Mouse (Mus musculus) limb, embryonic 15.5 days (tissue): ENCODE measurements at regions not wholly inside any gene's neighbourhood (a gene's known extent, or its start where the extent isn't known, plus 50 kb on each side); places are given as distances from the start of the nearest gene placed in this dataset.

Source experiments
- ATAC-seq: fragments of 200-750 bp; cut with Nextera tagmentation; 2 replicates; pipeline ENCODE4 v1.8.0; 2017; ENCODE audit warnings: low read depth, moderate TSS enrichment; ENCODE audit not compliant: insufficient number of reproducible peaks, low FRiP score, low TSS enrichment
- H3K27ac ChIP-seq: fragments of 300-500 bp; sonication (generic); 2 replicates; pipeline ENCODE4 v1.5.1; 2015; ENCODE audit warnings: moderate library complexity, mild to moderate bottlenecking, inconsistent platforms
- H3K27me3 ChIP-seq: fragments of 300-500 bp; sonication (generic); 2 replicates; pipeline ENCODE4 v1.6.1; 2015; ENCODE audit warnings: inconsistent platforms
- H3K36me3 ChIP-seq: fragments of 300-500 bp; sonication (generic); 2 replicates; pipeline ENCODE4 v1.6.1; 2015; ENCODE audit warnings: inconsistent platforms
- H3K4me1 ChIP-seq: fragments of 300-500 bp; sonication (generic); 2 replicates; pipeline ENCODE4 v1.6.1; 2015; ENCODE audit warnings: inconsistent platforms
- H3K4me2 ChIP-seq: fragments of 300-500 bp; sonication (generic); 2 replicates; pipeline ENCODE4 v1.6.1; 2015; ENCODE audit warnings: mild to moderate bottlenecking, inconsistent platforms
- H3K4me3 ChIP-seq: fragments of 300-500 bp; sonication (generic); 2 replicates; pipeline ENCODE4 v1.5.1; 2015; ENCODE audit warnings: mild to moderate bottlenecking, inconsistent platforms
- H3K9ac ChIP-seq: fragments of 300-500 bp; sonication (generic); 2 replicates; pipeline ENCODE4 v1.6.1; 2015; ENCODE audit warnings: inconsistent platforms
- H3K9me3 ChIP-seq: fragments of 300-500 bp; sonication (generic); 2 replicates; pipeline ENCODE4 v1.6.1; 2016; ENCODE audit warnings: inconsistent platforms
- WGBS: fragments of 180-500 bp; shearing (Covaris S2); methylation state at CpG from one replicate; pipeline ENCODE4 v1.1.7; 2015; 5-methylcytosine and 5-hydroxymethylcytosine counted together

GRCm38 (mm10) chr8:92194065-92194464, 163.4 kb upstream of the Irx5 start:
- 0 out of 2 replicates have a peak overlapping the region, but pooled peaks have one; percentile 7 for H3K27ac ChIP-seq
- H3K9ac ChIP-seq: no peak overlapping the region
- peak overlapping the region; percentile 27; the same call in 1 of the 2 replicates for H3K4me2 ChIP-seq
- WGBS: 14% methylated on average over 14 of the region's 14 CpGs
- H3K27me3 ChIP-seq: no peaks in the 10 kb centered on the region
- no peak overlapping the region for H3K4me3 ChIP-seq
- H3K9me3 ChIP-seq: no peaks in the 10 kb centered on the region
- ATAC-seq: no peak
- H3K4me1 ChIP-seq: peaks cover 6% of the 10 kb centered on the region; the same call in 1 of the 2 replicates
- H3K36me3 ChIP-seq: no peaks in the 10 kb centered on the region

GRCm38 (mm10) chr8:92190261-92191025, 167.0 kb upstream of the Irx5 start:
- H3K36me3 ChIP-seq: no peaks in the 10 kb centered on the region
- WGBS: 73% methylated on average over 16 of the region's 16 CpGs
- H3K9me3 ChIP-seq: no peaks in the 10 kb centered on the region
- no peaks in the 10 kb centered on the region for H3K27me3 ChIP-seq
- no peak for ATAC-seq
- peaks cover 6% of the 10 kb centered on the region; the same call in 1 of the 2 replicates for H3K4me1 ChIP-seq
- H3K4me3 ChIP-seq: no peak overlapping the region
- H3K9ac ChIP-seq: no peak overlapping the region
- H3K27ac ChIP-seq: no peak overlapping the region
- H3K4me2 ChIP-seq: no peak overlapping the region

- no peak overlapping the region for H3K4me2 ChIP-seq
- ATAC-seq: no peak
- H3K36me3 ChIP-seq: no peaks in the 10 kb centered on the region
- H3K9ac ChIP-seq: no peak overlapping the region
- no peak overlapping the region for H3K27ac ChIP-seq
- no peaks in the 10 kb centered on the region for H3K9me3 ChIP-seq
- no peaks in the 10 kb centered on the region for H3K27me3 ChIP-seq
- WGBS: 10% methylated on average over 1 of the region's 1 CpGs
- no peak overlapping the region for H3K4me3 ChIP-seq
- peaks cover 5% of the 10 kb centered on the region for H3K4me1 ChIP-seq
Observed at GRCm38 (mm10) chr8:92183331-92183730, 174.1 kb upstream of the Irx5 start.

GRCm38 (mm10) chr8:92180651-92181050, 176.8 kb upstream of the Irx5 start:
- H3K4me1 ChIP-seq: peaks cover 16% of the 10 kb centered on the region
- no peaks in the 10 kb centered on the region for H3K9me3 ChIP-seq
- no peak for ATAC-seq
- no peak overlapping the region for H3K9ac ChIP-seq
- 78% methylated on average over 4 of the region's 4 CpGs for WGBS
- no peak overlapping the region for H3K4me3 ChIP-seq
- H3K27me3 ChIP-seq: no peaks in the 10 kb centered on the region
- no peaks in the 10 kb centered on the region for H3K36me3 ChIP-seq
- H3K4me2 ChIP-seq: no peak overlapping the region
- no peak overlapping the region for H3K27ac ChIP-seq

GRCm38 (mm10) chr8:92179327-92179726, 178.1 kb upstream of the Irx5 start:
- WGBS: 31% methylated on average over 2 of the region's 2 CpGs
- no peak overlapping the region for H3K4me3 ChIP-seq
- peaks cover 16% of the 10 kb centered on the region for H3K4me1 ChIP-seq
- no peaks in the 10 kb centered on the region for H3K36me3 ChIP-seq
- H3K9me3 ChIP-seq: no peaks in the 10 kb centered on the region
- H3K4me2 ChIP-seq: no peak overlapping the region
- H3K9ac ChIP-seq: no peak overlapping the region
- no peaks in the 10 kb centered on the region for H3K27me3 ChIP-seq
- no peak for ATAC-seq
- H3K27ac ChIP-seq: no peak overlapping the region

- ATAC-seq: no peak
Observed at GRCm38 (mm10) chr8:92176101-92176500, 181.3 kb upstream of the Irx5 start.

GRCm38 (mm10) chr8:92174106-92174505, 183.3 kb upstream of the Irx5 start:
- peaks cover under 1% of the 10 kb centered on the region; the same call in 1 of the 2 replicates for H3K27me3 ChIP-seq
- 78% methylated on average over 2 of the region's 2 CpGs for WGBS

More at GRCm38 (mm10) chr8:92176101-92176500, 181.3 kb upstream of the Irx5 start:
- H3K36me3 ChIP-seq: no peaks in the 10 kb centered on the region
- no peak overlapping the region for H3K4me2 ChIP-seq
- H3K9ac ChIP-seq: no peak overlapping the region
- H3K27ac ChIP-seq: no peak overlapping the region
- H3K27me3 ChIP-seq: no peaks in the 10 kb centered on the region
- WGBS: 59% methylated on average over 5 of the region's 5 CpGs
- H3K4me3 ChIP-seq: no peak overlapping the region
- peaks cover 19% of the 10 kb centered on the region for H3K4me1 ChIP-seq
- H3K9me3 ChIP-seq: no peaks in the 10 kb centered on the region

GRCm38 (mm10) chr8:92171578-92171977, 185.8 kb upstream of the Irx5 start:
- Histone ChIP-seq H3K4me1 (peaks cover 8% of the 10 kb centered on the region), H3K4me3 (no peak overlapping the region), H3K27ac (no peak overlapping the region), H3K9me3 (no peaks in the 10 kb centered on the region), H3K36me3 (no peaks in the 10 kb centered on the region), H3K9ac (no peak overlapping the region), H3K4me2 (no peak overlapping the region), H3K27me3 (peaks cover 3% of the 10 kb centered on the region; the same call in 1 of the 2 replicates)
- 57% methylated on average over 2 of the region's 2 CpGs for WGBS
- ATAC-seq: no peak

More at GRCm38 (mm10) chr8:92174106-92174505, 183.3 kb upstream of the Irx5 start:
- Histone ChIP-seq H3K4me2 (no peak overlapping the region), H3K4me1 (peaks cover 14% of the 10 kb centered on the region), H3K36me3 (no peaks in the 10 kb centered on the region), H3K9ac (no peak overlapping the region), H3K9me3 (no peaks in the 10 kb centered on the region), H3K27ac (no peak overlapping the region), H3K4me3 (no peak overlapping the region)
- no peak for ATAC-seq

- ATAC-seq: no peak
- Histone ChIP-seq H3K27me3 (peaks cover 3% of the 10 kb centered on the region; the same call in 1 of the 2 replicates), H3K9ac (no peak overlapping the region), H3K4me3 (no peak overlapping the region), H3K4me2 (no peak overlapping the region), H3K36me3 (no peaks in the 10 kb centered on the region), H3K9me3 (no peaks in the 10 kb centered on the region), H3K4me1 (peaks cover 2% of the 10 kb centered on the region; the same call in 1 of the 2 replicates), H3K27ac (no peak overlapping the region)
- WGBS: 19% methylated on average over 4 of the region's 4 CpGs
Observed at GRCm38 (mm10) chr8:92167340-92167783, 190.1 kb upstream of the Irx5 start.

GRCm38 (mm10) chr8:92165306-92165705, 192.1 kb upstream of the Irx5 start:
- WGBS: 77% methylated on average over 6 of the region's 6 CpGs
- peaks cover 3% of the 10 kb centered on the region; the same call in 1 of the 2 replicates for H3K27me3 ChIP-seq
- no peak for ATAC-seq

GRCm38 (mm10) chr8:92164496-92164895, 192.9 kb upstream of the Irx5 start:
- Histone ChIP-seq H3K36me3 (no peaks in the 10 kb centered on the region), H3K4me1 (no peaks in the 10 kb centered on the region), H3K4me2 (no peak overlapping the region), H3K4me3 (no peak overlapping the region), H3K27me3 (peaks cover 3% of the 10 kb centered on the region; the same call in 1 of the 2 replicates), H3K9ac (no peak overlapping the region), H3K27ac (no peak overlapping the region), H3K9me3 (no peaks in the 10 kb centered on the region)
- WGBS: 87% methylated on average over 4 of the region's 4 CpGs
- no peak for ATAC-seq

More at GRCm38 (mm10) chr8:92165306-92165705, 192.1 kb upstream of the Irx5 start:
- H3K9me3 ChIP-seq: no peaks in the 10 kb centered on the region
- no peaks in the 10 kb centered on the region for H3K4me1 ChIP-seq
- no peak overlapping the region for H3K4me3 ChIP-seq
- H3K4me2 ChIP-seq: no peak overlapping the region
- H3K9ac ChIP-seq: no peak overlapping the region
- H3K36me3 ChIP-seq: no peaks in the 10 kb centered on the region
- no peak overlapping the region for H3K27ac ChIP-seq

GRCm38 (mm10) chr8:92161002-92161401, 196.4 kb upstream of the Irx5 start:
- 55% methylated on average over 2 of the region's 2 CpGs for WGBS

More at GRCm38 (mm10) chr8:92161002-92161401, 196.4 kb upstream of the Irx5 start:
- Histone ChIP-seq H3K4me2 (no peak overlapping the region), H3K4me1 (0 out of 2 replicates have a peak, but pooled peaks cover 5% of the 10 kb centered on the region), H3K9me3 (no peaks in the 10 kb centered on the region), H3K27ac (no peak overlapping the region), H3K27me3 (peaks cover 5% of the 10 kb centered on the region; the same call in 1 of the 2 replicates), H3K36me3 (no peaks in the 10 kb centered on the region), H3K9ac (no peak overlapping the region), H3K4me3 (no peak overlapping the region)
- ATAC-seq: no peak
